Mouse (Mus musculus) CH12.LX (cell line): ENCODE measurements around the gene Sac3d1. TPM values are rescaled to one million over a fixed set of nuclear protein-coding genes. Genes with fewer than 3 reads are reported as not detected.
A peak's percentile ranks its signal among the peaks of the same experiment; 100 is the strongest.

Experiments
- DNase-seq: peaks from one replicate; pipeline ENCODE4 v3.0.0-alpha.2; 2013; ENCODE audit errors: extremely low read depth
- H3K27ac ChIP-seq: 2 replicates; pipeline ENCODE4 v1.5.1; 2012; ENCODE audit warnings: low read depth, mild to moderate bottlenecking, control low read depth, moderate library complexity; ENCODE audit not compliant: insufficient read depth
- H3K27me3 ChIP-seq: replicated peaks from 2 replicates; pipeline ENCODE3; 2012; ENCODE audit warnings: inconsistent platforms
- H3K36me3 ChIP-seq, 2 experiments: replicated peaks in 1 of 2; 2 replicates each; pipeline versions ENCODE3 to v1.6.1; 2012; ENCODE audit warnings: inconsistent platforms in 1 of 2, low read length in 1 of 2, mild to moderate bottlenecking in 1 of 2, mixed read lengths in 1 of 2, moderate library complexity in 1 of 2; ENCODE audit not compliant: control insufficient read depth in 1 of 2, insufficient read depth in 1 of 2
- H3K4me1 ChIP-seq, 2 experiments: 2 replicates each; pipeline ENCODE4 v1.6.1; 2012; ENCODE audit warnings: inconsistent platforms in 1 of 2, moderate library complexity in 1 of 2; ENCODE audit not compliant: insufficient read depth in 2 of 2, control insufficient read depth in 1 of 2
- H3K4me2 ChIP-seq: 2 replicates; pipeline ENCODE4 v1.6.1; 2012; ENCODE audit warnings: low read depth, mild to moderate bottlenecking, control low read depth; ENCODE audit not compliant: poor library complexity, insufficient read depth, severe bottlenecking
- H3K4me3 ChIP-seq, 3 experiments: fragments of 150-350 bp in 1 of 3; sonication (generic) in 1 of 3; replicated peaks in 1 of 3; 2 replicates each; pipeline versions ENCODE3 to v1.5.1; 2011 to 2012; ENCODE audit warnings: low read depth in 2 of 3, low read length in 2 of 3, mild to moderate bottlenecking in 2 of 3, moderate library complexity in 2 of 3, control low read depth in 1 of 3, improper control_type of control experiment in 1 of 3, inconsistent platforms in 1 of 3, mixed read lengths in 1 of 3; ENCODE audit not compliant: poor library complexity in 1 of 3
- H3K79me2 ChIP-seq: replicated peaks from 2 replicates; pipeline ENCODE4 v1.6.1; 2012; ENCODE audit warnings: mild to moderate bottlenecking, moderate library complexity; ENCODE audit not compliant: control insufficient read depth, poor library complexity, insufficient read depth, severe bottlenecking; ENCODE audit errors: extremely low read depth
- H3K9ac ChIP-seq: 2 replicates; pipeline ENCODE4 v1.6.1; 2012; ENCODE audit warnings: low read depth, mild to moderate bottlenecking, control low read depth, moderate library complexity; ENCODE audit not compliant: insufficient read depth
- H3K9me3 ChIP-seq: replicated peaks from 2 replicates; pipeline ENCODE3; 2012; ENCODE audit warnings: low read length, inconsistent platforms, mixed read lengths
- CHD2 ChIP-seq: IDR thresholded peaks from 2 replicates; pipeline ENCODE4 v1.6.1; 2011; ENCODE audit warnings: low read length, improper control_type of control experiment
- CTCF ChIP-seq, 2 experiments: IDR thresholded peaks in 1 of 2; conservative IDR thresholded peaks in 1 of 2; 2 replicates each; pipeline ENCODE4 v1.5.1; 2011 to 2012; ENCODE audit warnings: low read depth in 2 of 2, low read length in 2 of 2, improper control_type of control experiment in 1 of 2, inconsistent platforms in 1 of 2, mild to moderate bottlenecking in 1 of 2, moderate library complexity in 1 of 2
- ELF1 ChIP-seq: IDR thresholded peaks from 2 replicates; pipeline ENCODE4 v1.6.1; 2014; ENCODE audit warnings: low read depth, mild to moderate bottlenecking, inconsistent platforms, low read length, improper control_type of control experiment
- HCFC1 ChIP-seq: IDR thresholded peaks from 2 replicates; pipeline ENCODE4 v1.6.1; 2012; ENCODE audit warnings: low read depth, mild to moderate bottlenecking, inconsistent platforms, low read length, improper control_type of control experiment
- MEF2A ChIP-seq: IDR thresholded peaks from 2 replicates; pipeline ENCODE4 v1.6.1; 2014; ENCODE audit warnings: low read depth, mild to moderate bottlenecking, inconsistent platforms, low read length, improper control_type of control experiment, borderline replicate concordance
- SMC3 ChIP-seq: IDR thresholded peaks from 2 replicates; pipeline ENCODE4 v1.6.1; 2011; ENCODE audit warnings: low read depth, low read length, improper control_type of control experiment
- TBP ChIP-seq: conservative IDR thresholded peaks from 2 replicates; pipeline ENCODE4 v1.6.1; 2011; ENCODE audit warnings: low read depth, low read length, improper control_type of control experiment
- UBTF ChIP-seq: IDR thresholded peaks from 2 replicates; pipeline ENCODE4 v1.6.1; 2012; ENCODE audit warnings: low read depth, mild to moderate bottlenecking, inconsistent platforms, low read length, improper control_type of control experiment, moderate library complexity
- USF2 ChIP-seq: conservative IDR thresholded peaks from 2 replicates; pipeline ENCODE4 v1.6.1; 2011; ENCODE audit warnings: low read depth, low read length, improper control_type of control experiment
- ZC3H11A ChIP-seq: IDR thresholded peaks from 2 replicates; pipeline ENCODE4 v1.6.1; 2012; ENCODE audit warnings: low read depth, mild to moderate bottlenecking, inconsistent platforms, low read length, improper control_type of control experiment
- ZMIZ1 ChIP-seq: IDR thresholded peaks from 2 replicates; pipeline ENCODE4 v1.6.1; 2012; ENCODE audit warnings: low read depth, mild to moderate bottlenecking, inconsistent platforms, low read length, improper control_type of control experiment
- ZNF384 ChIP-seq: IDR thresholded peaks from 2 replicates; pipeline ENCODE4 v1.6.1; 2012; ENCODE audit warnings: low read depth, low read length, improper control_type of control experiment, inconsistent platforms
- dilution Hi-C: fragments of 300-500 bp; cut with MboI; formaldehyde crosslinking; loops from 2 replicates; pipeline ENCODE4 v1.14.3; 2020; ENCODE audit warnings: low sequenced_read_pairs; ENCODE audit not compliant: extremely low pct_unique_long_range_greater_than_20kb, extremely low pct_ligation_motif_present
- in situ Hi-C: fragments of 300-500 bp; cut with MboI; formaldehyde crosslinking; loops from 3 replicates; pipeline ENCODE4 v1.14.3; 2019; ENCODE audit warnings: low sequenced_read_pairs, low pct_ligation_motif_present, low pct_unique_long_range_greater_than_20kb, mixed read lengths
- polyA plus RNA-seq: library from polyadenylated mRNA; unstranded; fragments of >175 nt; gene quantifications from 2 replicates; pipeline ENCODE4 v1.2.1, GENCODE M21; 2012; ENCODE audit warnings: low read depth; ENCODE audit not compliant: insufficient read length
- total RNA-seq, 2 experiments: library from RNA; depleted of rRNA; stranded (reverse); fragments of 300-350 nt in 1 of 2; fragments of >200 nt in 1 of 2; gene quantifications; 2 replicates each; pipeline ENCODE4 v1.2.3; 2012 to 2014

Sac3d1 gene
- total and polyA plus RNA-seq, 3 experiments: 27.0 to 31.9 (median 29.8) TPM

GRCm38 (mm10) chr19:6076564-6077393 lies 41.7 kb downstream of the Sac3d1 start, which contains the start of gene Vps51 (continued):
- peak; percentile 71 for TF ChIP-seq MEF2A
- TF ChIP-seq ELF1: peak; percentile 89
- TF ChIP-seq CHD2: peak; percentile 85; the same call in 1 of the 2 replicates
- TF ChIP-seq UBTF: no peak

- dilution Hi-C loops (no loop called here), in situ Hi-C loops (no loop called here)
- Histone ChIP-seq H3K27me3 (no peaks in the 10 kb centered on the region), H3K4me3 (no peak overlapping the region), H3K9me3 (no peaks in the 10 kb centered on the region), H3K9ac (no peak overlapping the region), H3K27ac (no peak overlapping the region), H3K79me2 (peaks cover 20% of the 10 kb centered on the region), H3K36me3 (peaks cover 43 to 64% of the 10 kb centered on the region in 2 experiments), H3K4me2 (no peak overlapping the region), H3K4me1 (peaks cover 3 to 26% of the 10 kb centered on the region in 2 experiments)
- TF ChIP-seq SMC3 (no peak), USF2 (no peak), TBP (no peak), HCFC1 (no peak), ZC3H11A (no peak), CTCF (conservative IDR thresholded peaks at IDR 0.05 in 1 of 2, IDR thresholded peaks at IDR 0.05 in 1 of 2; ENCODE audit: low read depth in 2 of 2, low read length in 2 of 2) (no peak), ZNF384 (no peak)
- DNase-seq: no peak
These were observed 44.6 kb downstream of the Sac3d1 start for GRCm38 (mm10) chr19:6073889-6074288.

- H3K9me3 ChIP-seq: no peaks in the 10 kb centered on the region
- no peaks in the 10 kb centered on the region for H3K27me3 ChIP-seq
- peaks cover 17% of the 10 kb centered on the region for H3K79me2 ChIP-seq
- no peak for DNase-seq
- H3K27ac ChIP-seq: no peak overlapping the region
- TF ChIP-seq TBP (no peak), ZMIZ1 (no peak)
- no peak overlapping the region for H3K4me2 ChIP-seq
- H3K36me3 ChIP-seq: peaks cover 48 to 73% of the 10 kb centered on the region in 2 experiments
- no peak overlapping the region for H3K9ac ChIP-seq
- H3K4me3 ChIP-seq: no peak overlapping the region
- in situ Hi-C loops: no loop called here
- dilution Hi-C loops: no loop called here
- H3K4me1 ChIP-seq: peaks cover 9 to 37% of the 10 kb centered on the region in 2 experiments
These were observed 47.2 kb downstream of the Sac3d1 start for GRCm38 (mm10) chr19:6071261-6071660.
